Mouse (Mus musculus) liver, embryonic 11.5 days (tissue): ENCODE data around the gene Dnajb2. TPM values are rescaled to one million over a fixed set of nuclear protein-coding genes. Genes with fewer than 3 reads are reported as not detected.
A peak's percentile ranks its signal among the peaks of the same experiment; 100 is the strongest.

Experiments
- ATAC-seq: fragments of 200-750 bp; cut with Nextera tagmentation; replicated peaks from 2 replicates; pipeline ENCODE4 v1.8.0; 2017; ENCODE audit warnings: moderate number of reproducible peaks, mild to moderate bottlenecking, moderate TSS enrichment, moderate library complexity; ENCODE audit not compliant: low FRiP score
- DNase-seq: peaks from one replicate; pipeline ENCODE4 v3.0.0-alpha.2; 2017; ENCODE audit warnings: low spot score
- H3K27ac ChIP-seq: fragments of 300-500 bp; sonication (generic); 2 replicates; pipeline ENCODE4 v1.5.1; 2014; ENCODE audit warnings: mild to moderate bottlenecking, low read depth, low read length, control low read depth
- H3K27me3 ChIP-seq: fragments of 300-500 bp; sonication (generic); replicated peaks from 2 replicates; pipeline ENCODE4 v1.6.1; 2014; ENCODE audit warnings: low read length, mixed read lengths; ENCODE audit not compliant: control insufficient read depth, insufficient read depth
- H3K36me3 ChIP-seq: fragments of 300-500 bp; sonication (generic); 2 replicates; pipeline ENCODE4 v1.6.1; 2014; ENCODE audit warnings: mild to moderate bottlenecking, low read length, moderate library complexity, mixed read lengths; ENCODE audit not compliant: control insufficient read depth, insufficient read depth
- H3K4me1 ChIP-seq: fragments of 300-500 bp; sonication (generic); replicated peaks from 2 replicates; pipeline ENCODE4 v1.6.1; 2014; ENCODE audit warnings: low read length, mixed read lengths; ENCODE audit not compliant: control insufficient read depth, insufficient read depth
- H3K4me2 ChIP-seq: fragments of 300-500 bp; sonication (generic); 2 replicates; pipeline ENCODE4 v1.6.1; 2014; ENCODE audit warnings: mild to moderate bottlenecking, control low read depth, moderate library complexity
- H3K4me3 ChIP-seq: fragments of 300-500 bp; sonication (generic); 2 replicates; pipeline ENCODE4 v1.5.1; 2014; ENCODE audit warnings: low read depth, low read length, control low read depth
- H3K9ac ChIP-seq: fragments of 300-500 bp; sonication (generic); 2 replicates; pipeline ENCODE4 v1.6.1; 2014; ENCODE audit warnings: low read depth, low read length, control low read depth
- H3K9me3 ChIP-seq: fragments of 300-500 bp; sonication (generic); 2 replicates; pipeline ENCODE4 v1.6.1; 2016; ENCODE audit warnings: low read length, inconsistent platforms, mixed read lengths; ENCODE audit not compliant: control insufficient read depth
- WGBS: fragments of 180-500 bp; shearing (Covaris S2); extraction: QIAGEN DNeasy Blood & Tissue Kit; methylation state at CpG from one replicate; pipeline ENCODE4 v1.1.7; 2014; 5-methylcytosine and 5-hydroxymethylcytosine counted together
- polyA plus RNA-seq: library from polyadenylated mRNA; unstranded; fragments of >200 nt; fragmentation: Nextera tagmentation; extraction: Ambion mirVana; gene quantifications from 2 replicates; pipeline ENCODE4 v1.2.1, GENCODE M21; 2014

Dnajb2 gene
- polyA plus RNA-seq, 1 experiment from 2014 or later: 13.6 TPM

GRCm38 (mm10) chr1:75216797-75217585 lies 19.2 kb upstream of the Dnajb2 start:
- DNase-seq (no peak), ATAC-seq (peak; percentile 52)
- peaks cover 54% of the 10 kb centered on the region for H3K4me1 ChIP-seq
- H3K4me2 ChIP-seq: peak overlapping the region; percentile 100
- peaks cover 18% of the 10 kb centered on the region for H3K27me3 ChIP-seq
- H3K27ac ChIP-seq: peak overlapping the region; percentile 63
- peaks cover 31% of the 10 kb centered on the region for H3K36me3 ChIP-seq
- no peaks in the 10 kb centered on the region for H3K9me3 ChIP-seq
- H3K4me3 ChIP-seq: peak overlapping the region; percentile 75
- WGBS: 60% methylated on average over 13 of the region's 13 CpGs
- peak overlapping the region; percentile 69 for H3K9ac ChIP-seq

GRCm38 (mm10) chr1:75217893-75218226 lies 18.3 kb upstream of the Dnajb2 start:
- ATAC-seq (no peak), DNase-seq (no peak)
- Histone ChIP-seq H3K9me3 (no peaks in the 10 kb centered on the region), H3K4me3 (peak overlapping the region; percentile 75), H3K9ac (peak overlapping the region; percentile 69), H3K27me3 (peaks cover 20% of the 10 kb centered on the region), H3K4me1 (peaks cover 46% of the 10 kb centered on the region), H3K27ac (peak overlapping the region; percentile 63), H3K36me3 (peaks cover 28% of the 10 kb centered on the region), H3K4me2 (peak overlapping the region; percentile 100)
- 1% methylated on average over 6 of the region's 6 CpGs for WGBS

- peak overlapping the region; percentile 69 for H3K9ac ChIP-seq
- H3K27ac ChIP-seq: peak overlapping the region; percentile 63
- peaks cover 20% of the 10 kb centered on the region for H3K27me3 ChIP-seq
- ATAC-seq (peak; percentile 53), DNase-seq (peak; percentile 64)
- H3K36me3 ChIP-seq: peaks cover 22% of the 10 kb centered on the region
- peak overlapping the region; percentile 75 for H3K4me3 ChIP-seq
- H3K4me2 ChIP-seq: peak overlapping the region; percentile 100
- WGBS: 1% methylated on average over 38 of the region's 38 CpGs
- peaks cover 41% of the 10 kb centered on the region for H3K4me1 ChIP-seq
- H3K9me3 ChIP-seq: no peaks in the 10 kb centered on the region
Measured at GRCm38 (mm10) chr1:75218227-75219001, 17.8 kb upstream of the Dnajb2 start.

GRCm38 (mm10) chr1:75219078-75219477 lies 17.1 kb upstream of the Dnajb2 start:
- ATAC-seq (peak; percentile 89), DNase-seq (peak; percentile 87)
- H3K4me3 ChIP-seq: peak overlapping the region; percentile 75
- H3K9ac ChIP-seq: peak overlapping the region; percentile 69
- peaks cover 34% of the 10 kb centered on the region for H3K4me1 ChIP-seq
- WGBS: under 1% methylated on average over 24 of the region's 24 CpGs
- H3K27me3 ChIP-seq: peaks cover 20% of the 10 kb centered on the region
- peak overlapping the region; percentile 63 for H3K27ac ChIP-seq
- H3K9me3 ChIP-seq: no peaks in the 10 kb centered on the region
- H3K4me2 ChIP-seq: peak overlapping the region; percentile 100
- peaks cover 16% of the 10 kb centered on the region for H3K36me3 ChIP-seq

- H3K4me3 ChIP-seq: peak within 1 kb of the TSS; percentile 75
- WGBS: 2% methylated on average over 34 of the region's 34 CpGs
- no peak for DNase-seq
- no peaks in the 10 kb centered on the region for H3K9me3 ChIP-seq
- ATAC-seq: peak; percentile 13
- H3K4me2 ChIP-seq: peak within 1 kb of the TSS; percentile 100
- H3K27me3 ChIP-seq: peaks cover 20% of the 10 kb centered on the region
- peak within 1 kb of the TSS; percentile 63 for H3K27ac ChIP-seq
- H3K36me3 ChIP-seq: peaks cover 11% of the 10 kb centered on the region
- peak within 1 kb of the TSS; percentile 69 for H3K9ac ChIP-seq
- H3K4me1 ChIP-seq: peaks cover 31% of the 10 kb centered on the region
Measured at GRCm38 (mm10) chr1:75219531-75219930, 16.7 kb upstream of the Dnajb2 start, which contains the start of gene Tuba4a. Gene Tuba4a (minus strand): TSS chr1:75219865.

GRCm38 (mm10) chr1:75221538-75221937 lies 14.7 kb upstream of the Dnajb2 start:
- DNase-seq (no peak), ATAC-seq (no peak)
- Histone ChIP-seq H3K4me3 (no peak overlapping the region), H3K4me1 (peaks cover 19% of the 10 kb centered on the region), H3K27ac (no peak overlapping the region), H3K27me3 (peaks cover 20% of the 10 kb centered on the region), H3K4me2 (no peak overlapping the region), H3K36me3 (no peaks in the 10 kb centered on the region), H3K9ac (no peak overlapping the region), H3K9me3 (no peaks in the 10 kb centered on the region)
- WGBS: 79% methylated on average over 3 of the region's 3 CpGs

- H3K27me3 ChIP-seq: peaks cover 20% of the 10 kb centered on the region
- WGBS: 75% methylated on average over 6 of the region's 6 CpGs
- no peak overlapping the region for H3K27ac ChIP-seq
Measured at GRCm38 (mm10) chr1:75222926-75223325, 13.3 kb upstream of the Dnajb2 start.

GRCm38 (mm10) chr1:75223532-75223931 lies 12.7 kb upstream of the Dnajb2 start:
- H3K36me3 ChIP-seq: no peaks in the 10 kb centered on the region
- no peak overlapping the region for H3K4me2 ChIP-seq
- H3K9ac ChIP-seq: no peak overlapping the region
- ATAC-seq: no peak
- 47% methylated on average over 6 of the region's 6 CpGs for WGBS
- no peak overlapping the region for H3K27ac ChIP-seq
- peaks cover 20% of the 10 kb centered on the region for H3K27me3 ChIP-seq
- no peaks in the 10 kb centered on the region for H3K9me3 ChIP-seq
- peaks cover 10% of the 10 kb centered on the region; the same call in 1 of the 2 replicates for H3K4me1 ChIP-seq
- no peak overlapping the region for H3K4me3 ChIP-seq
- no peak for DNase-seq

More at GRCm38 (mm10) chr1:75222926-75223325, 13.3 kb upstream of the Dnajb2 start:
- H3K4me2 ChIP-seq: no peak overlapping the region
- H3K36me3 ChIP-seq: no peaks in the 10 kb centered on the region
- no peak for DNase-seq
- H3K4me1 ChIP-seq: peaks cover 10% of the 10 kb centered on the region; the same call in 1 of the 2 replicates
- no peak overlapping the region for H3K4me3 ChIP-seq
- no peak for ATAC-seq
- no peak overlapping the region for H3K9ac ChIP-seq
- no peaks in the 10 kb centered on the region for H3K9me3 ChIP-seq
